Mouse (Mus musculus): ENCODE measurements at regions not wholly inside any gene's neighbourhood (a gene's known extent, or its start where the extent isn't known, plus 50 kb on each side); places are given as distances from the start of the nearest gene placed in this dataset.

- ATAC-seq (replicated peaks; ENCODE audit: low FRiP score, poor library complexity, severe bottlenecking) = no peak
Observed at GRCm38 (mm10) chrX:162241291-162241690, 81.8 kb upstream of the Nhs start.

DNA sequence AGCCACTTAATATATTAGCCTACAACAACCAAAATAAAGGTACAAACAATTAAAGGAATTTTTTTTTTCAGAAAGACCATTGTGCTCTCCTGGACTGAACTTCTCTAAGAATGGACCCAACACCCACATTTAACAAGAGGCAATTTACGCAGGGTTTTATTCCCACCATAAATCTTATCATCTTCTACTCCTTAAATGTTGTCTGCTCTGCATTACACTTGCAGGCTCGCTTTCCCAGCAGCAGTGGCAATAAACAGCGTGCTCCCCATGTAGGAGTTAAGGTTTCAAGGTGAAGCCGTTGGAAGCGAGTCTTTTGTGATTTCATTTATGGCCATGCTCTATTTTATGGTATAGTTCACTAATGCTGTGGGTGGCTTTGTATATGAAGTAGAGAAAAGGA is 76.0 kb upstream of the Nhs start:
- no peak for ATAC-seq (replicated peaks; ENCODE audit: low FRiP score, poor library complexity, severe bottlenecking)

DNA sequence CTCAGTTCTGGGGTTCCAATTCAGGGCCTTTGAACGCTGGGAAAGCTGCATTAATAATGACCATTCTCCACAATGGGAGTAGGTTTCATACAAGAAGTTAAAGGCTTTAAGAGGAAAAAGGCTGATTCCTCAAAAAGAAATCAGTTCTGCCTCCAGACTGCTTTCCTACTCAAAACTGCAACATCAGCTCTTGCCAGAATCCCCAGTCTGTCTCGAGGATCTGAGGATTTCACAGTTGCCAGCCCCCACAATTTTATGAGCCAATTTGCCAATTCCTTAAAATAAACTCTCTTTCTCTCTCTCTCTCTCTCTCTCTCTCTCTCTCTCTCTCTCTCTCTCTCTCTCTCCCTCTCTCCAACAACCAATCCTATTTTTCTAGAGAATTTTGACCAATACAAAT is 51.3 kb upstream of the Nhs start:
- ATAC-seq (replicated peaks; ENCODE audit: low FRiP score, poor library complexity, severe bottlenecking) = no peak

Data from erythroid progenitor cell, adult 5-6 weeks (primary cell).